Mouse (Mus musculus) heart, adult 18-20 months (tissue): ENCODE measurements at regions not wholly inside any gene's neighbourhood (a gene's known extent, or its start where the extent isn't known, plus 50 kb on each side); places are given as distances from the start of the nearest gene placed in this dataset.
A peak's percentile ranks its signal among the peaks of the same experiment; 100 is the strongest.

ENCODE experiments used
- DNase-seq, 2 experiments: peaks; one replicate each; pipeline ENCODE4 v3.0.0; 2021 to 2022; ENCODE audit warnings: mixed read lengths in 1 of 2

DNA sequence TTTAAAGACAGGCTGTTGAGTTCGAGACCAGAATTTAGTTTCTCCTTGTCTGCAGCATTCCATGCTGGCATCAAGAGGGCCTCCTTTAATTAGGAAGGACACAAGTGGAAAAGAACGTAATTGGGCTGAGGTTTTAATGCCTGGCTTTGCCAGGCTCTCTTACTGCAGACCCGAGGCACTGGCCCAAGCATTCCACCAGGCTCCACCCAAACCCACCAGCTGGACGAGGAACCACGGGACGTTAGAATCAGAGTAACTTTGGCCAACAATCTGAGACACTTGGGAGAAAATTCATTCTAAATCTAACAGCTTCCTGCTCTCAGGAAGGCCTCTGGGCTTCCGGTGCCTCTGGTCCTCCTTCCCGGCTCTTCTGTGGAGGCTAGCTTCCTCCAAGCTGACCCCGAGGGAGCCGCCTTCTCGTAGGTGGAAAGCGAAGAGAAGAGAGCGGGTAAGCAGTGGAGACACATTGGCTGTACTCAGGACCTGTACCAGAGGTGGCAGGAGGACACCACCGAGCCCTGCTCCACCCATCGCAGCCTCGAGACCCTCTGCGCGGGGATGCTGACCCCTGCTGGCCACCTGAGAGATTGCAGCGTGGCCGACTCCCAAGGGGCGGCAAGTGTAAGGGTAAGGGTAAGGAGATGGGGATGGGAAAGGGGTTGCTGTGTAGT is 105.5 kb downstream of the Tmem17 start:
- peak; percentile 84 to 94 for DNase-seq

DNA sequence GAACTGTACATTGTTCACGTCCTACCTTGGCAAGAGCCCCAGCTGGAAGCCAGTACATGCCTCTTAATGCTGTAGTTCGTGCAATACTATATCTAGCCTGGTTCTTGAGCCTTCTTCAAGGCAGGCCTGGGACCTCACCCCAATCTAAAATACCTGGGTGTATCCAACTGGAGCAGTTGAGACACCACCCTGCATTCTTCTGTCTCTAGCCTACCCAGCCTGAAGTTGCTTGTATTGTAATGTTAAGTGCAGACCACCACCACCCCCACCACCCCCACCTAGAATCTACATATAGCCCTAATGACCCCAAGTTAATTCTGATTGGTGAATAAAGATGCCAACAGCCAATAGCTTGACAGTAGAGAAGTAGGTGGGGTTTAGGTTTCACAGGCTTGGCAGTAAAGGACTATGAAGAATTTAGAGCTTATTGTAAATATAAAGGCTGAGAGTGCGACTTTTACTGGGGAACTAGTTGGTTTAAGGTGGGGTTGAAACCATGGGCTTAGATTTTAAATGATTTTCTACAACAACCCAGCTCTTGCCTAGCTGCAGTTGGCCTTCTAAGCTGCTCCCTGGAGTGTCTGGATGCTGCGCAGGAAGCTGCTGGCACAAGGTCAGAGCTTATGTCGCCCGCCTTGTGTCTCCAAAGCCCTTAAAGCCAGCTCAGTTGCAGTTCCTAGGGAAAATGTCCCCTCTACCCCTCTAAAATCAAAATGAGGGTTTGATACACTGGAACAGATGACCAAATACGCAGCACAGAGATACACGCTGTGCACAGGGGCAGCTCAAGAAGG is 109.2 kb downstream of the Tmem17 start:
- no peak for DNase-seq

DNA sequence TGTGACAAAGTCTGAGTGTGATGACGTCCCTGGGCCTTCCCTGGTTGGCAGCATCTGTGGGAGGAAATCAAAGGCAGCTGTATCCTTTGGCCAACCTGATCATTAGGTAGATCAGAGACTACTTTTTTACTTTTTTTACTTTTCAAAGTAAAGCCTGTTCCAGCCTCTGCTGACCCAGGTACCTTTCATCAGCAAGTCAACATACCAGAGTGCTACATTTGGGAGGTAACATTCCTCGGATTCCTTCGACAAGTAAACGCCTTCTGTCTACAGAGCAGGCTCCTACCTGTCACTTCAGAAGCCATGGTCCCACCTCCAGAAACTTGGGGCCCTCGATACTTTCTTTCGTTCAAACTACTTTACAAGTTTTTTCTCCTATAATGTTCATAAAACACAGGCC is 110.0 kb downstream of the Tmem17 start:
- no peak for DNase-seq

DNA sequence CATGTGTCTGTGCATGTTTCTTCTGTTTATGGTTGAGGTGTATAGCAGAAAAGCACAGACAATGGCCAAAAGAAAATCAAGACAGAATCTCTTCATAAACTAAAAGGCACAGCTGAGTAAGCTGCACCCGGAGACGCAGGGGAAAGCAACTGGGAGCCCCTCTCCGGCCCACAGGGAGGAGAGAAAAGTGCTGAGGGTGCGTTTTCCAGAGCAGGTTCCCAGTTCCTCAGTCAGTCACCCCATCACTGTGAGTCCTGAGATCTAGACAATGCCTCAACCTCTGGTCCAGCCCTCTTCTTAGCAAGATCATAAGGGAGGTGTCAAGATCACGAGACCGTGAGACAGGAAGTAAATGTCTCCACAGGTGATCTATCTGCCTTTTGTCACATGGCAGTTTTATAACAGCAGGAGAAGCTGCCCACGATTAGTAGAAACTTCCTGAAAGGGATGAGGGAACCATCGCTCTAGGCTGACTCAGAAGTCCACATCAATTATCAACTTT is 110.7 kb downstream of the Tmem17 start:
- no peak for DNase-seq

DNA sequence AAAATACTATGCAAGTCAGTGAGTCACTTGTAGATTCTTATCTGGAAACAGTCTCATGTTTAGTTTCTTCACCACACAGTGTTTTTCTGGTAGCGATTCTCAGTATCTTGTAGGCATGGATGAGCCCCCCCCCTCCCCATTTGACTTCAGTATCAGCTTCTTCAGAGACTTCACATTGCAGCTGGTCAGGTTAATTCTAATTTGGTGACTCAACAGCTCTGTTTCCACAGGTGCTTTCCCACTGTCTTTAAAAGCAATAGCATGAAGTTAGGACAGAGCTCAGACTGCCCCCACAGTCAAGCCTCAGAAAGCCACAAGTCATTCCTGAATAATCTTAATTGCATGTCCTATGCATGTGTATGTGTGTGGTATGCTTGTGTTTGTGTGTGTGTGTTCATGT is 114.5 kb downstream of the Tmem17 start:
- DNase-seq, result no peak

DNA sequence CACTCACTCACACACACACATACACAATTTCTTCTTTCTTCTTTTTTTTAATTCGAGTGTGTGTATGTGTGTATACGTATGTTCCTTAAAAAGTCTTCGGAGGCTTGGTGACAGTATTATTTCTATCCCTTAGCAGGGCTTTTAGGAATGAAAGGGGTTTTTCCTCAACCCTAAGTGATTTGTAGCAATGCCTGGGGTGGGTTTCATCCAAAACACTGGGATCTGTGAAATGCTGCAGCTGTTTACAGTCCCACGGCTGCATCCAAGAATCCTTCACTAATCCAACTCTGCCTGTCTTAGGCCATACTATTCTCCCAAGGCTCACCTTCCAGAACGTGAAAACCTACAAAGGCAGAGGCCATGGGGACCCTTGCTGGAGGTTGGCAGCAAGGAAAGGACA is 116.6 kb downstream of the Tmem17 start:
- peak in 1 of 2 experiments; percentile 17 for DNase-seq

DNA sequence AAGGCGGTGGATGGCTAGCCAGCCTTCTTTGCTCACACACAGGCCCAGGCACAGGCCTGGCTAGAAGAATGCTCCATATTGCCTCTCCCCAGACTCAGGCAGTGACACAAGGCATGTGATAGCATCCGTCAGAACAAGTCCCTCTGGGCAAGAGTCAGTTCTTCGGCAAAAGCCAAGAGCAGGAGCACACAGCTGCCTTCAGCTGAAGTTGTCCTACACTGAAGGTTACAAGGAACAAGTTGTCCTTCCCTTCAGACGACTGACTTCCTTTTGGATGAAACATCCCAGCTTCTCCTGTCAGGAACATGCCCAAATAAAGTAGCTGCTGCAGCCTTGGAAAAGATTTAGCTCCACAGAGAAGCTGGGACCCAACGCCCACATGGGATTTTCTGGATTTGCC is 117.1 kb downstream of the Tmem17 start:
- peak; percentile 70 to 88 for DNase-seq

DNA sequence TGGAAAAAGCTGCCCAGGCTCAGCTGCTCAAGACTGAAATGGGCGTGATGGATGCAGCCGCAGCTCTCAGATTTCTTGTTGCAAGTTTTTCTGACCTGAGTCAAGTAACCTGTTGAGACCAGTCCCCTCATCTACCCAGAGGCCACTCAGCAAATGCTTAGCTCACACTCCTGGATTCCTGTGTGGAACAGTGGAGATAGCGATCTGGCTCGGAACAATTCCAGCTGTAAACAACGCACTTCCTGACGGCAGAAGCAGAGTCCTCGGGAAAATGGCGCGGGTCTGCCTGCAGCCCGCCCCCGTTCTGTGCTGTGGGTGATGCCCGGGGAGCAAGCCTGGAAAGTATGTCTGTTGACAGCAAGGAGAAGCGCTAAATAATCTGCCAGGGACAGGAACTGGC is 117.7 kb downstream of the Tmem17 start:
- DNase-seq, result peak; percentile 76

DNA sequence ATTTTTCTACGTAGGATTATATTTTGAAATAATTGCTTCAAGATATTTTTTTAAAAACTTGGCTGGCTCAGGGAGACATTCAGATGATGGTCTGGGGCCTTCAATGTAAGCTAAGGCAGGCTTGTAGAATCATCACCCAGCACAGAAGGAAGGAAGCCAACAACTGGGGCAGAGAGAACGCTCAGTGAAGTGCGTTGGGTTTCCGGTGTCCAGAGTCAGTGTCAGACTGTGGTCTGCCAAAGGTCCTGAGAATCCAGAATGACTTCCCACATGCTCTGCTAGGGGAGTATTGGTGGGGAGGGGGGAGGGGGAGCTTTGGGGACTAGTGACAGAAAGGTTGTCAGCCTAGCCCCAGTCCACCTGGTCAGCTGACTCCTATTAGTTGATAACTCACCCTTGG is 118.1 kb downstream of the Tmem17 start:
- DNase-seq, result peak; percentile 52 to 64

DNA sequence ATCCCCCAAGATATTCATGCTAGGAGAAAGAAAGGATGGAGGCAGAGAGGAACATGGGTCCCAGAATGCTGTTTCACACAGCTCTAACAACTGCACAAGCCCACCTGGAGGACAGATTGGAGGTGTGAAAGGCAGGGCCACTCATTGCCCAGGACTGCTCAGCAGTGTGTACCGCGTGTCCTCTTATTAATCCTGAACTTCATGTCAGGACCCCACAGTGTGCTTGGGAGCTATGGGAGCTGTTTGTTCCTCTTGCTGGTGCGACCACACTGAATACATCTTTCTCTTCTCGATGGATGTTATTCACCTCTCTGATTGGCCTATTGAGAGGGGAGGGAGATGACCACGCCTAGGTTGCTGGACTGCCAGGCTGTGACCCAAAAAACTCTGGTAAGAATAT is 119.1 kb downstream of the Tmem17 start:
- DNase-seq, result peak in 1 of 2 experiments; percentile 38

DNA sequence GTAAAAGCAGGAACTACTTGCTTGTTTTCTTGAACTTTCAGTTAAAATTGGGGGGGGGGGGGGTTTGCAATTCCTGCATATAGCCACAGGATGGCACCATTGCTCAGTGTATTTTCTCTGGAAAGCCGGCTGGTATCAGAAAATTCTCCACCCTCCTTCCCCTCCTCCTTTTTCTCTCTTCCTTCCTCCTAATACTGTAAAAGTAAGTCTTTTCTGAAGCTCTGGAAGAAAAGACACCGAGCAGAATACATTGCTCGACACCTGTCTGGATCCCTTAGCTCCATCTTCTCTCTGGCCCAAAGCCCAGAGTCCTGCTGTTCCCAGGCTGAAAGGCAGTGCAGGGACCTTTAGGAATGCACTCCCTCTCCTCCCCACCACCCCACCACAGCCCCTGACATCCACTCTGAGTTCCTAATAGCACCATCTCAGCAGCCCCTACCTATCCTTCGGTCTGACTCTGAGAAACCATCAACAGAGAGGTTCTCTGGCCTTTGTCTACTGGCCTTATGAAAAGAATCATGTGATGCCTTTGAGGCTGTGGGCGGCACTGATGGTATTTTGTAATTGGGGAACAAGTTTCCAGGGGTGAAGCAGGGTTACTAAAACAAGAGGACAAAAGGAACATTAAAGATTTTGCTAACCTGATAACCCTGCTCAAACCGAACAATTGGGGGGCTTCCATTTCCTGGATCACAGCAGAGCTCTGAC is 119.9 kb downstream of the Tmem17 start:
- DNase-seq, result peak; percentile 25 to 43

DNA sequence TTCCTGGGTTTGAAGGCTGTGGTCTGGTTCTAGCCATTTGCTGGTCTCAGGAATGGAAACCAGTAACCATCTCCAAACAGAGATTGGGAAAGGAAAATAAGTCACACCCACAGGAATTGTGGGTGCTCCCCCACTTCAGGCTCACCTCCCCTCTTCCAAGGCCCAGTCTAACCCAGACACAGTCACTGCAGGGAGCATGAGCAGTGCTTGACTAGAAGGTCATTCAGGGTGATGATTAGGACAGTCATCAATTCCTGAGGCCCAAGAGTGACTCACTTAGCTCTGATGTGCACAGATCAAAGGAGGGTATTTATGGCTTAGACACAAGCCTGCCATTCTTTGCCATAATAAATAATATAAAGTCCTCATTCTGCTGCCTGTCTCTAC is 120.4 kb downstream of the Tmem17 start:
- peak; percentile 16 to 35 for DNase-seq

DNA sequence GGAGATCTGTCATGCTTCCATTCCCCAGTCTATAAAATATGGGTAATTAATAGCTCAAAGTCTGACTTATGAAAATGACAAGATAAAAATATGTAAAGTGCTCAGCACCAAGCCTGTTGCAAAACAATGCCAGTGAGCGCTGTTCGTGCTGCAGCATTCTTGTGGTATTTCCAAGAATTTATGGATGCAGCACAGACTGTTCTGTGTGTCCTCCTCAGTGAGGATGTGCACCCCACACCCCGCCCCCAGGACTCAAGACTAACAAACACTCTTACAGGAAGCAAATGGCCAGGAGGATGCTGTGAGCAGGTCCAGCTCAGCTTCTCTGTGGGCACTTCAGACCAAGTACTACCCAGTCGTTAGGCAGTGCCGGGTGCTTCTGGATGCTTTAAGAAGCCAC is 121.1 kb downstream of the Tmem17 start:
- DNase-seq, result no peak

DNA sequence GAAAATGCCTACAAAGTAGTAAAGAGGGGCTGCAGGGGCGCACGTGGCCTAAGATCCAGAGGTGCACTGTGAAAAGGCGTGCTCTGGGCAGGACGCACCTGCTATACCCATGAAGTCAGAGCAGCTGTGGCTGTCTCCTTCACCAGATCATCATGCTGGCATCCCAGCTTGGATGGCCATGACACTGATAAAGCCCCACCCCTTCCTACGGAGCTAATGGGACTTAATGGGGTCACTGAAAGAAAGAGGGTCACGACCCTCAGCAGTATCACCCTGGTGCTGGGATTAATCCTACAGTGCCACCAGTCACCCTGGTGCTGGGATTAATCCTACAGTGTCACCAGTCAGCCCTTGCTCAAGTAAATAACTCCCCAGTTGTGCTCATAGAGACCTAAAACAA is 122.1 kb downstream of the Tmem17 start:
- no peak for DNase-seq

DNA sequence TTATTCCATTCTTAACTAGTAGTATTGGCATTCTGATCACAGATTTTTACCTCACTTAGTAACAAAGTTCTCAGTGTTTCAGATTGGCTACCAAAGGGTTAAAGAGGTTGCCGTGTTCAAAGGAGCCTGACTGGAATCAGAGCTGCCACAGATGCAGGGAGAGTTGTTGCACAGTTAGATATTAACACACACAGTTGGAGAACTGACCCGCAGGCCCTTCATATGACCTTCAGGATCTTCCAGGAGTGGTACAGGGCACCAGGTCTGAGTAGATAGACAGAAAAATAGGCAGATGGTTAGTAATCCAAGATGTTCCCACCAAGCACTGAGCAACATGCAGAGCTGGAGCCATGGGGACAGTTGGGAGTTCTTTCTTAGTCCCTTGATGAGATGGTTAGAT is 123.1 kb downstream of the Tmem17 start:
- DNase-seq, result no peak

DNA sequence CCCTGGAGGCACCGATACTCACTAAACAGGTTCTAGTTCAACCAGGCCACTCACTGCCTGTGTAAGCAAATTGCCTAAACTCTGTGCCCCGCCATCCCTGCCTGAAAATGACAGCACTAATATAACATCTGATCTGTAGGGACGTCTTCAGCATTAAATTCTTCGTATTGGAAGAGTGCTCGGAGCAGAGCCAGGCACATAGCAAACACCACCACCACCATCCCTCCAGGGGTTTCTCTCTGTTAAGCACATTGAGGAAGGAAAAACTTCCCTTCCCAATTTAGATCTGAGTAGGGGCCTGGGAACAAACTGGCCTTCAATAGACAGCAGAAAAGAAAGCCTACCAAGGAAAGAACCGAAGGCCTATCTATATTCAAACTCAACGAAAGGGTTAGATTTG is 124.4 kb downstream of the Tmem17 start:
- peak in 1 of 2 experiments; percentile 25 for DNase-seq

DNA sequence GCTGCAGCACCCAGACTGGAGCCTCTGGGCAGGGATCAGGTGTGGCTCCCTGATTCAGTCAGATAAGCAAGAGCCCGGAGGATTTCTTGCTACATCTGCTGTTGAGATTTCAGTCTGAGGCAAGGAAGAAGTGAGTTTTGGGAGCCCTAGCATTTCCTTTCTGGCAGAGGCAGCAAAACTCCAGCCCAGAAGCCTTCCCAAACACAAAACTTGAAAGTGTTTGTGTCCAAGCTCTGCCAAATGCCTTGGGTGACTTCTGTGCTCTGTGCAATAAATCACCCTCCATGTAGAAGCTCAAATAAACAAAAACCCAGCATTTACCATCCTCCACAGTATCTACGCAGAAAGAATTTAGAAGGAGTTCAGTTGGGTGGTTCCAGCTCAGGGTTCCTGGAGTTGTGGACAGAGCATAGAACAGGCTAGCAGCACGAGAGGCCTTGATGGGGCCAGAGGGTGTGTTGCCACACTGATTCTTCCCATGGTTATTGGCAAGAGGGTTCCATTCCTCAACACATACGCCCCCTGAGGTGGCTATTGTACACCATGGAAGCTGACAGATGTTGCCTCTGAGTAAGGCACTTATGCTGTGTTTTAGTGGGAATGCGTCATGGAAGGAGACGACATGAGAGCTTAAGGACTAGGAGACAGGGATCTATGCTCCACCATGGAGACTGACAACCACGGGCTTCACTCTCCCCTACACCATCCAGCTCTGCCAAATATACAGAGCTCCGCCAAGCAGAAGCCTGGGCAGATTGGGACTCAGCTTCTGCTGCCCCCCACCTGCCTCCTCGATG is 125.1 kb downstream of the Tmem17 start:
- DNase-seq, result peak; percentile 57 to 64

DNA sequence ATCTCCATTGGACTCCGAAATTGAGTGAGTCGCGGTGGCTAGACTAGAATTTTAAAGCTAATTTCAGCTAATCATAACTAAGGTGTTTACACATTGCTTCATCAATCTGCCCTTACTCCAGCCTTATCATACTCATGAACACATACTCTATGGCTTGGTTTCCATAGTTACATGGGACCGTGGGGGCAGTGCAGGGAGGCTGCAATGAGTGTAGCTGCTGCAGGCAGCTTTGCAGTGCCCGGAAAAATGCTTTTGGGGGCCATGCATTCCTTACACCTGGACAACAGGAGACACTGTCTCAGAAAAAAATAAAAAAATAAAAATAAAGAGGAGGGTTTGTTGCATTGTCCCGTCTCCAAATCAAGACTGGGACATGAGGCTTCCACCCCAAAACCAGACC is 126.3 kb downstream of the Tmem17 start:
- no peak for DNase-seq

DNA sequence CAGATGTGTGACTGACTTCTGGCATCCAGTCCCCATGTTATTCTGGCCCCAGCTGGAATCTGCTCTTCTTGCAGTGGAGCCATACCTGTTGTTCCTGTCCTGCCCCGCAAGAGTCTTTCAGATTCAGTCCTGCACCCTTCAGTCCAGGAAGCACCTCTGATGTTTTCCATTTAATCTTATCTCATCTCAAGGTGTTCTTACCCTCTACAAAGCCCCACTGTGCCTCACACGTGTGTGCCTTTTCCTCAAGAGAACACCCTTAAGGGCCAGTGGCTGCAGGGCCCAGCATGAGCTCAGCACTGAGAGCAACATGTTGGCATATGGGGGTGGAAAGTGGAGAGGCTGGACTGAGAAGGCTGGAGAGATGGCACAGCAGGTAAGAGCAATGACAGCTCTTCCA is 126.8 kb downstream of the Tmem17 start:
- DNase-seq, result no peak

DNA sequence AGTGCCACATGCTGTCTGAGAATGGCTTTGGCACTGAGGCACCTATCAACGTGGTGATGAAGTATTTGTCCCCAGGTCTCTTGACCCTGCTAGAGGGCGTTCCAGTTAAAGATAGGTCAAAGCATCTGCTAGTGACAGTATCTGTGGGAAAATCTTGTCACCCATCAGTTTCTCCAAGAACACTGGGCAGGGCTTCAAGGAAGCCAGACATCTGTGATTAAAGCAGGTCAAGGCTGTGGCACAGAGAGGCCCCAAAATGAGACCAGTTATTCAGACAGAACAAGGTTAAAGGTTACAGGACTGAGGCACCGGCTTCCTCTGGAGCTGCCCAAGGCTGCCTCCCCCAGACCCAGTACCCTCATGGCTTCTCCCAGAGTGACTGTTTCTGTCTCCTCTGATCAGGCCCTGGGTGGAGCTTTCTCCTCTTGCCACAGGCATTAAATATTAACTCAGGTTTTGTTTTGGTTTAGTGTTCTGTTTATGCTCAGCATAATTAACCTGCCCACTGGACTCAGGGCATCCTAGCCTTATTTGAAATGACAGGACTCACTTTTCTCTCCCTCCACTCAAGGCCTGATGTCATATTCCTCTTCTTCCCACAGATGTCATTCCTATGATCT is 128.6 kb downstream of the Tmem17 start:
- DNase-seq, result no peak

DNA sequence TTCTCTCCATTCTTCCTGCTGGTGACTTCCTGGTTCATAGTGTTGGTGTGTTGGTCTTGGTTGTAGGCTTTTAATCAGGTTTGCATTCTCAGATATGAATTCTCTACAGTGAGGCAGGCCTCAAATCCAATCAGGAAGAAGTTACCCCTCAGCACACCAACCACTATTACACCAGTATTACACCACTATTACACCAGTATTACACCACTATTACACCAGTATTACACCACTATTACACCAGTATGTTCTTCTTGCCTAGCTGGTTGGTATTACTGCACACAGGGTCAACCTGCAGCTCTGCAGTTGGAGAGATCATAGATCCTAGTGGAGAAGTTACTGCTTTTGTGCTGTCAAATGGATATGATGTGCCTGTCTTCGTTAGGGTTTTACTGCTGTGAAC is 129.6 kb downstream of the Tmem17 start:
- no peak for DNase-seq
